Mouse (Mus musculus) brain, embryonic 18.5 days (tissue): ENCODE data around the gene Sigirr.
A peak's percentile ranks its signal among the peaks of the same experiment; 100 is the strongest.

Experiments used
- DNase-seq: peaks from one replicate; pipeline ENCODE4 v3.0.0-alpha.2; 2012; ENCODE audit warnings: low read depth, low spot score

The Sigirr gene

GRCm38 (mm10) chr7:141060426-141061242 is 39.7 kb downstream of the Sigirr start, which contains the start of gene B4galnt4:
B4galnt4 (plus strand) TSS chr7:141061104.
- DNase-seq = peak; percentile 89

GRCm38 (mm10) chr7:141059929-141060328 is 40.4 kb downstream of the Sigirr start:
- DNase-seq = no peak

- no peak for DNase-seq
Observed at GRCm38 (mm10) chr7:141058601-141059341, 41.6 kb downstream of the Sigirr start.

GRCm38 (mm10) chr7:141057541-141057940 is 42.8 kb downstream of the Sigirr start:
- no peak for DNase-seq

- no peak for DNase-seq
Observed at GRCm38 (mm10) chr7:141056976-141057375, 43.4 kb downstream of the Sigirr start.

- no peak for DNase-seq
Observed at GRCm38 (mm10) chr7:141055785-141056184, 44.6 kb downstream of the Sigirr start.

- no peak for DNase-seq
Observed at GRCm38 (mm10) chr7:141052421-141052820, 48.0 kb downstream of the Sigirr start.

GRCm38 (mm10) chr7:141052016-141052415 is 48.4 kb downstream of the Sigirr start:
- no peak for DNase-seq

GRCm38 (mm10) chr7:141051060-141051685 is 49.2 kb downstream of the Sigirr start:
- no peak for DNase-seq

- no peak for DNase-seq
Observed at GRCm38 (mm10) chr7:141049326-141049725, 51.0 kb downstream of the Sigirr start.

- peak; percentile 79 for DNase-seq
Observed at GRCm38 (mm10) chr7:141048226-141049218, 51.9 kb downstream of the Sigirr start.

GRCm38 (mm10) chr7:141047581-141048225 is 52.7 kb downstream of the Sigirr start:
- no peak for DNase-seq

- DNase-seq = no peak
Observed at GRCm38 (mm10) chr7:141046931-141047580, 53.3 kb downstream of the Sigirr start.

- DNase-seq = no peak
Observed at GRCm38 (mm10) chr7:141042539-141042938, 57.8 kb downstream of the Sigirr start.

- DNase-seq = no peak
Observed at GRCm38 (mm10) chr7:141041661-141042060, 58.7 kb downstream of the Sigirr start.
